9 mouse cellular contexts compared by ENCODE assay signal in the genomic region with DNA sequence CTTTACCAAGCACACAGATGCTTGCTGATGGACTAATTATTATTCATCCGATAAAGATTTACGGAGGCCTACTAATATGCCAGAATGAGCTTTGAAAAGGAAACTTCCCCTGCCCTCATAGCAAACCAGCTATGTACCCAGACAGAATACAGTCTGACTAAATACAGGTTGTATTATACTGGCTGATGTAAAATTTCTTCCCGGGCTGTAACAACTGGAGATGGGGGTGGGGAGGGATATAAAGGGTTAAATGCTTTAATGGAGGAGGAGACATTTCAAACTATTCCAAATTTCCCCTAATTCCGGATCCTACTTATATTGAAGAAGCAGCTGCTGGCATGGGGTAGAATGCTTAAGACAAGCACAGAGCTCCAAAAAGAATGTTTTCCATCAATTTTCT. TPM values are rescaled to one million over a fixed set of nuclear protein-coding genes. Genes with fewer than 3 reads are reported as not detected.
DNase-seq lines count a peak whose midpoint lies in the region; ATAC-seq and TF ChIP-seq lines count a peak whose summit lies in the region.
"Had no signal": no experiment of that assay in that cellular context is flagged by ENCODE, and none has a peak within 500 bp of the region (broad histone marks: within the 10 kb centered on the region; RNA-seq: fewer than 3 reads in every experiment).

No protein-coding gene starts in this region.

- peak; percentile 55 for DNase-seq in cerebellum, adult 9-10 months
- no peak for DNase-seq in cerebellum, postnatal 10 days
- no peak for DNase-seq in stomach, postnatal 0 days (ENCODE audit: low spot score)
- no peak for DNase-seq in ovary, postnatal 14 days (ENCODE audit: low spot score)
- DNase-seq in cerebellum, postnatal 14 days, result no peak

- H3K9ac ChIP-seq in liver, embryonic 12.5 days, result peak overlapping the region; percentile 74
- no peak overlapping the region for H3K9ac ChIP-seq in stomach, postnatal 0 days (ENCODE audit: low read length)

- ATAC-seq in megakaryocyte, adult 5-6 weeks (ENCODE audit: poor library complexity, severe bottlenecking), result no peak
- ATAC-seq in liver, embryonic 12.5 days, result no peak
- ATAC-seq in stomach, postnatal 0 days (ENCODE audit: low FRiP score, low TSS enrichment), result no peak

- H3K27me3 ChIP-seq in megakaryocyte, embryonic 14.5 days (replicated peaks), result no peaks in the 10 kb centered on the region
- H3K27me3 ChIP-seq in liver, embryonic 12.5 days (replicated peaks), result no peaks in the 10 kb centered on the region
- H3K27me3 ChIP-seq in stomach, postnatal 0 days (ENCODE audit: control insufficient read depth, insufficient read depth, low read length), result no peaks in the 10 kb centered on the region

- peak overlapping the region; percentile 88 for H3K27ac ChIP-seq in liver, embryonic 12.5 days
- no peak overlapping the region; the same call in 1 of the 2 replicates for H3K27ac ChIP-seq in stomach, postnatal 0 days (replicated peaks)

- H3K4me1 ChIP-seq in megakaryocyte, embryonic 14.5 days, result peaks cover 19% of the 10 kb centered on the region
- peaks cover 21% of the 10 kb centered on the region for H3K4me1 ChIP-seq in liver, embryonic 12.5 days
- H3K4me1 ChIP-seq in stomach, postnatal 0 days (replicated peaks; ENCODE audit: control insufficient read depth, insufficient read depth), result no peaks in the 10 kb centered on the region

- H3K9me3 ChIP-seq in megakaryocyte, embryonic 14.5 days, result no peaks in the 10 kb centered on the region
- no peaks in the 10 kb centered on the region for H3K9me3 ChIP-seq in liver, embryonic 12.5 days (replicated peaks)
- H3K9me3 ChIP-seq in stomach, postnatal 0 days (ENCODE audit: control insufficient read depth, low read length), result no peaks in the 10 kb centered on the region

- H3K36me3 ChIP-seq in megakaryocyte, embryonic 14.5 days (replicated peaks; ENCODE audit: low read length), result peaks cover 25% of the 10 kb centered on the region
- H3K36me3 ChIP-seq in liver, embryonic 12.5 days, result peaks cover 35% of the 10 kb centered on the region
- no peaks in the 10 kb centered on the region for H3K36me3 ChIP-seq in stomach, postnatal 0 days (ENCODE audit: control insufficient read depth, insufficient read depth, low read length)

- 78% methylated on average over 4 of the region's 4 CpGs for WGBS in liver, embryonic 12.5 days (ENCODE audit: insufficient replicate concordance)
- WGBS in stomach, postnatal 0 days, result 69% methylated on average over 4 of the region's 4 CpGs

- no peak for TF ChIP-seq EP300 in stomach, postnatal 0 days (optimal IDR thresholded peaks at IDR 0.05)

- peak overlapping the region; percentile 69 for H3K4me2 ChIP-seq in liver, embryonic 12.5 days
- H3K4me2 ChIP-seq in stomach, postnatal 0 days (replicated peaks; ENCODE audit: low read depth), result peak overlapping the region; percentile 51

- no peak for TF ChIP-seq CTCF in stomach, postnatal 0 days (IDR thresholded peaks at IDR 0.05; ENCODE audit: low read depth)

- peak overlapping the region; percentile 92 for H3K4me3 ChIP-seq in megakaryocyte, embryonic 14.5 days (replicated peaks)
- H3K4me3 ChIP-seq in liver, embryonic 12.5 days, result peak overlapping the region; percentile 67
- peak overlapping the region; percentile 44; the same call in 1 of the 2 replicates for H3K4me3 ChIP-seq in stomach, postnatal 0 days (ENCODE audit: low read depth, low read length)

RNA-seq across cellular contexts. Expression of a gene that starts 14.9 kb away (rescaled TPM):
- not detected in 2 replicates for polyA plus RNA-seq in megakaryocyte, embryonic 14.5 days (2012; ENCODE audit: insufficient read depth, low replicate concordance)
- total RNA-seq in megakaryocyte, adult 5-6 weeks (2015), result 0.30 TPM in 1 of 2 replicates, not detected in the other
- total RNA-seq in megakaryocyte, adult 5-6 weeks (2017), result not detected in 2 replicates
- not detected in 2 replicates for polyA plus RNA-seq in liver, embryonic 12.5 days (2016; fragmentation: Nextera tagmentation; extraction: Ambion mirVana)
- polyA plus RNA-seq in stomach, postnatal 0 days (2015; fragmentation: Nextera tagmentation; extraction: Ambion mirVana), result not detected in 2 replicates
- polyA plus RNA-seq: embryonic facial prominence, embryonic 11.5 days had no signal
